Mouse (Mus musculus): Measurements from ENCODE around the gene Mplkip. TPM values are rescaled to one million over a fixed set of nuclear protein-coding genes. Genes with fewer than 3 reads are reported as not detected.
A peak's percentile ranks its signal among the peaks of the same experiment; 100 is the strongest.

Mplkip gene
- polyA plus RNA-seq (2016; fragmentation: Nextera tagmentation; extraction: Ambion mirVana): 52.7 and 54.3 TPM in 2 replicates

DNA sequence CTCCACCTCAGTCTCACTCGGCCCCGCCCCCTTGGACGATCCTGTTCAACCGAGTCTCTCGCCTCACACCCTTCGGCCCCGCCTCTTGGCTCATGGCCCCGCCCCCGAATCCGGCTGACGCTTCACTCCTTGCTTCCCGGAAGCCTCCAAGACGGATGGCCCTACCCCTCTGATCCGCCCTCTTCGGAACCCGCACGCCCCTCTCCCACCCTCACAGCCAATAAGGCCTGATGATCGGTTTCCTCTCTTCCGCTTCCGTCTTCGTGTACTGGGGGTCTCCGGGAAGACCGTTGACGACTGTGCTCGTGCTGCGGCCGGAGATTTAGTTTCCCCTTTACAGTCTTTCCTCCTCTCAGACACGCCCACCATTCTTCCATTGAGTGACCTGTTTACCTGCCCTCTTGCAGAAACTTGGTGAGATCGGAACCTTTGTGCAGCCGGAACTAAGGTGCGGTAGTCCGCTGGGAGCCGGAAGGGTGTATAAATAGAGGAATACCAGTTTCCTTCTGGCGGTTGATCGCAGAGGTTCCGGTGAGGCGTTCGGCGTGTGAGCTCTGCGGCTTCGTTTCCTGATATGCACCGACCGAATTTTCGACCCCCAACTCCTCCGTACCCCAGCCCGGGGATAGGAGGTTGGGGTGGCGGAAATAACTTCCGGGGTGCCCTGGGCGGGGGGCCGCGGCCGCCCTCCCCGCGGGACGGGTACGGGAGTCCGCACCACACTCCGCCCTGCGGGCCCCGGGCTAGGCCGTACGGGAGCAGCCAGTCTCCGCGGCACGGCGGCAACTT is at the start of gene Mplkip, which contains the start of gene Sugct:
TSS of gene Mplkip (plus strand) at position 282 of the 789 bp plus-strand sequence.
TSS of gene Sugct (minus strand) at position 643 of the 789 bp plus-strand sequence.
- Histone ChIP-seq H3K9me3 (replicated peaks) (no peaks in the 10 kb centered on the region), H3K4me3 (peak within 1 kb of the TSS; percentile 80), H3K4me1 (0 out of 2 replicates have a peak, but pooled peaks cover 5% of the 10 kb centered on the region), H3K27me3 (ENCODE audit: low read depth, poor library complexity, severe bottlenecking) (no peaks in the 10 kb centered on the region), H3K36me3 (peaks cover 6% of the 10 kb centered on the region), H3K27ac (peak within 1 kb of the TSS; percentile 92)
- WGBS: under 1% methylated on average over 66 of the region's 66 CpGs
- peak; percentile 100 for DNase-seq (ENCODE audit: low spot score)

DNA sequence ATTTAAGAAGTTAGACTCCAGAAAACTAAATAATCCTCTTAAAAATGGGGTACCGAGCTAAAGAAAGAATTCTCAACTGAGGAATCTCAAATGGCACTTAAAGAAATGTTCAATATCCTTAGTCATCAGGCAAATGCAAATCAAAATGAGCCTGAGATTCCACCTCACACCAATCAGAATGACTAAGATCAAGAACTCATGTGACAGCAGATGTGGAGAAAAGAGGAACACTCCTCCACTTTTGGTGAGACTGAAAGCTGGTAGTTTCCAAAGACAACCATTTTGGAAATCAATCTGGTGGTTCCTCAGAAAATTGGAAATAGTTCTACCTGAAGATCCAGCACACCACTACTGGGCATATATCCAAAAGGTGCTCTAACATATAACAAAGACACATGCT is 27.6 kb upstream of the Mplkip start:
- H3K9me3 ChIP-seq (replicated peaks): no peaks in the 10 kb centered on the region
- no peak overlapping the region for H3K4me3 ChIP-seq
- DNase-seq (ENCODE audit: low spot score): no peak
- no peak overlapping the region for H3K27ac ChIP-seq
- H3K4me1 ChIP-seq: no peaks in the 10 kb centered on the region
- 90% methylated on average over 1 of the region's 1 CpGs for WGBS
- H3K36me3 ChIP-seq: no peaks in the 10 kb centered on the region
- no peaks in the 10 kb centered on the region for H3K27me3 ChIP-seq (ENCODE audit: low read depth, poor library complexity, severe bottlenecking)

DNA sequence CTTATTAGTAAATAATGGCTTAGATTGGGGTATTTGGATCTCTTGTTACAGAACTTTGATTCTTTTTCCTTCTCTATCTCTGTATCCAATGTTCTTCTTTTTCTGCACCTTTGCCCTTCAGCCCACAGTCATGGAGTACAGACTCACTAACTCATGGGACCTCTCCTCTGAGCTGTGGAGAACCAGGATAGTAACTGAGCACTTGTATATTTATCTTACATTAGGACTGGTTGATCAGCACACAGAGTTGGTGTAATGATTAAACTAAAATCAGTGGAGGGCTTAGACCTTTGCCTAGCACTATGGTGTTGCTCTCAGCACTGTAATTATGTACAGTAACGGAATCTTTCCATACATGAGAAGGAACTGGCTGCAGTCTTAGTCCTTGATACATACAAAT is 23.9 kb upstream of the Mplkip start:
- Histone ChIP-seq H3K36me3 (no peaks in the 10 kb centered on the region), H3K4me3 (no peak overlapping the region), H3K9me3 (replicated peaks) (no peaks in the 10 kb centered on the region), H3K27me3 (ENCODE audit: low read depth, poor library complexity, severe bottlenecking) (no peaks in the 10 kb centered on the region), H3K27ac (no peak overlapping the region), H3K4me1 (no peaks in the 10 kb centered on the region)
- WGBS: 89% methylated on average over 1 of the region's 1 CpGs
- DNase-seq (ENCODE audit: low spot score): no peak

DNA sequence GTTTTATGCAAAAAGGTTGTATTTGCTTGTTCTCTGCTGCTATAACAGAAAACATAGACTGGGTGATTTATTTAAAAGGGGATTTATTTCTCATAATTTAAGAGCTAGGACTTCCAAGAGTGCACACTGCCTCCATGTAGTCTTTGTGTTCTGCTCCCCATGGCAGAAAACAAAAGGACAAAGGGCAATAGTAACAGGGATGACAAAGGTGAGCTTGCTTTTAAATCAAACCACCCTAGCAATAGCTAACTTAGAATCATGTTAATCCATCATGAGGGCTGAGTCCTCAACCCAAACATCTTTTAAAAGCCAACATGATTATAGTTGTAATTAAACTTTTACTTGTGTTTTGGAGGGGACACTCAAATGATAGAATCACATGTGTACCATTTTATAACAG is 5.5 kb upstream of the Mplkip start:
- no peak overlapping the region for H3K4me3 ChIP-seq
- H3K36me3 ChIP-seq: no peaks in the 10 kb centered on the region
- H3K9me3 ChIP-seq (replicated peaks): no peaks in the 10 kb centered on the region
- H3K27ac ChIP-seq: no peak overlapping the region
- no peak for DNase-seq (ENCODE audit: low spot score)
- H3K4me1 ChIP-seq: no peaks in the 10 kb centered on the region
- no peaks in the 10 kb centered on the region for H3K27me3 ChIP-seq (ENCODE audit: low read depth, poor library complexity, severe bottlenecking)

DNA sequence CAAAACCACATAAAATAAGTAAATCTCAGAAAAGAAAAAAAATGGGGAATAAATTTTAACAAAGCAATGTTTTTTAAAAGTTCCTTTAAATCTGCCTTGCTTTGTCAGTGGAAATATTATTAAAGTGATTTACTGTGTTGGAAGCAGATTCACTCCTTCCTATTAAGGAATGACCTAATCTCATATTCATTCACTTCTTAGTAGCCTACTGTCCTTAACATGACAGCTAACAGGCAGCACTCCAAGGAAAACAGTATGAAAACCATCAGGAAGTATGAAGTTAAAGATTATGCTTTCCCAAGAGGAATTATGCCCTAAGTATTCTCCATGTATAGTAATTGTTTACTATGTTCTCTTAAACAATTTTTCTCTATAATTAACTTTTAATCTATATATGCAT is 4.3 kb upstream of the Mplkip start:
- Histone ChIP-seq H3K36me3 (no peaks in the 10 kb centered on the region), H3K9me3 (replicated peaks) (no peaks in the 10 kb centered on the region), H3K27ac (no peak overlapping the region), H3K4me1 (no peaks in the 10 kb centered on the region), H3K27me3 (ENCODE audit: low read depth, poor library complexity, severe bottlenecking) (no peaks in the 10 kb centered on the region), H3K4me3 (no peak overlapping the region)
- no peak for DNase-seq (ENCODE audit: low spot score)

DNA sequence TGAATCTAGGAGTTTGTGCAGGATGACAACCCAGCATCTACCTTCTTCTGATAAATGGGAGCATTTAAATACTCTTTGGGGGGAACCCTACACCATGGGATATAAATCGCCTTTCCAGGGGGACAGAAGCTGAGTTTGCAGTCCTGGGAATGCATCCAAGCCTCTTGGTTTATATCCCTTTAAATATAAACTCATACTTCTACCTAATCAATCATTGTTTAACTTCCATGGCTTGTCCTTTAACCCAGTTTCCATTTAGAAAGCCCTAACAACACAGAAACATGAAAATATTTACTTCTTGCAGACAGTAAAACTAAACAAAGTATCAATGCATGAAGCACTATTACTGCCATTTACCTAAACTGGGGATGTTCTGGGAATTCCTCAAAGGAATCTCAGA is 3.6 kb upstream of the Mplkip start:
- 81% methylated on average over 1 of the region's 1 CpGs for WGBS
- 0 out of 2 replicates have a peak, but pooled peaks cover 5% of the 10 kb centered on the region for H3K4me1 ChIP-seq
- no peak overlapping the region for H3K27ac ChIP-seq
- no peak for DNase-seq (ENCODE audit: low spot score)
- no peaks in the 10 kb centered on the region for H3K36me3 ChIP-seq
- no peak overlapping the region for H3K4me3 ChIP-seq
- H3K9me3 ChIP-seq (replicated peaks): no peaks in the 10 kb centered on the region
- H3K27me3 ChIP-seq (ENCODE audit: low read depth, poor library complexity, severe bottlenecking): no peaks in the 10 kb centered on the region

DNA sequence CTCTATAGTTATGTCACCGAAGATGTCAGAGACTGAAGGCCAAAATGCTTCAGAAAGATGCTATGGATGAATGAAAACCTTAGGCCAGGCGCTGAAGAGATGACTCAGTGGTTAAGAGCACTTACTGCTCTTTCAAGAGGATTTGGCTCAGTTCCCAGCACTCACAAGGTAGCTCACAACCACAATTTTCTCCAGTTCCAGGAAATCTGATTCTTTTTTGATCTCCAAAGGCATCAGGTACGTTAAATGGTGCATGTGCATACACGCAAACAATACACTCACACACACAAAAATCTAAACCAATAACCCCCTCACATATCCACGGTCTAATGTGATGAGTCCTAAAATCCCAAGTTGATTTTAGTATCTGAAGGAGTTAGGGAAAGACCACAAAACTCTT is 1.2 kb upstream of the Mplkip start:
- WGBS: 79% methylated on average over 5 of the region's 5 CpGs
- no peaks in the 10 kb centered on the region for H3K9me3 ChIP-seq (replicated peaks)
- no peaks in the 10 kb centered on the region for H3K27me3 ChIP-seq (ENCODE audit: low read depth, poor library complexity, severe bottlenecking)
- peak overlapping the region; percentile 80 for H3K4me3 ChIP-seq
- 0 out of 2 replicates have a peak, but pooled peaks cover 5% of the 10 kb centered on the region for H3K4me1 ChIP-seq
- peaks cover 6% of the 10 kb centered on the region for H3K36me3 ChIP-seq
- DNase-seq (ENCODE audit: low spot score): no peak
- H3K27ac ChIP-seq: no peak overlapping the region

DNA sequence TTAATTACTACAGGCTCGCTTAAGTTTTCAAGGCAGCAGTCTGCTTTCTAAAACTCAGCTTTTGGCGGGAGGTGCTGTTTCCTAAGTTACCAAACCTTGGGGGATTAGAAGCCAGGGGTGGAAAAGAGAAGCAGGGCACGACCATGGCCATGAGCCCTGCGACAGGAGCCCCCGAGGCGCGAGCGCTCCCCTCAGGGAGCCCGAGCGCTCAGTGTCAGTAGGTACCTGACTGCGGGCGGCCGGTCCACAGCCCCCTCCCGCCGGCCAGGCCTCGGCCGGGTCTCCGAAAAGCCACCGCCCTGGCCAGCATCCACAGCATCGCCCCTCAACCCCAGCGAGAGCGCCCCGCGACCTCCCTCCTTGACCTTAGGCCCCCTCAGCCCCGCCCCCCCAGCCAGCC is 578 bp upstream of the Mplkip start:
- Histone ChIP-seq H3K36me3 (peaks cover 6% of the 10 kb centered on the region), H3K27ac (peak overlapping the region; percentile 92), H3K4me1 (0 out of 2 replicates have a peak, but pooled peaks cover 5% of the 10 kb centered on the region), H3K4me3 (peak overlapping the region; percentile 80), H3K27me3 (ENCODE audit: low read depth, poor library complexity, severe bottlenecking) (no peaks in the 10 kb centered on the region), H3K9me3 (replicated peaks) (no peaks in the 10 kb centered on the region)
- no peak for DNase-seq (ENCODE audit: low spot score)
- 1% methylated on average over 23 of the region's 25 CpGs for WGBS

DNA sequence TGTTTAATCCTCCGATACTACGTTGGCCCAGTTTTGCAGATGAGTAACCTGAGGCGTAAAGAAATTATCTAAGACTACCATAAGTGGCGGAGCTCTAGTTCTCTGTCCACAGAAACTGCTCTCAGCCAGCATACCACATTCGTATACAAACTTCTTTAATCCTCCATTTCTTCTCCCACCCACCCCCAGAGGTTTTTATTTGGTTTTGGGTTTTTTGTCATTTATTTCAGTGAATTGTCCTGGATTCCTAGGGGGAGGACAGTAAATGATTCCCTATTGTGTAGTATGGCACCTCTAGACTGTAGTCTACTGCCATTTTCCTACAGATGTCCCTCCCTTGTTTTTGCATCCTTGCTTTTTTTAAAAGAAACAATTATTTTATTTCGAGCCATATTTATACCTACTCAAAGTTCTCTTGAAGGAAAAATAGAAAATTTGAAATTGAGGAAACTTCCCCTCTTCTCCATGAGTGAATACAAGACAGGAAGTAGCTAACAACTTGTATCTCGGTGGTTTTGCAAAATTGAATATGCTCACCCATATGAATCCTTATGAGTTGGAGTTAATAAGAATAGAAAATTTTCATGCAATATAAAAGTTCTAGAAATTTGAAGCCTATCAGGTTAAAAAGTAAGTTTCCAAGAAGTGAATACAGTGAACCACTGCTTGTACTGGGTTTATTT is 1.0 kb downstream of the Mplkip start:
- DNase-seq (ENCODE audit: low spot score): no peak
- 19% methylated on average over 7 of the region's 7 CpGs for WGBS
- peak overlapping the region; percentile 92 for H3K27ac ChIP-seq

DNA sequence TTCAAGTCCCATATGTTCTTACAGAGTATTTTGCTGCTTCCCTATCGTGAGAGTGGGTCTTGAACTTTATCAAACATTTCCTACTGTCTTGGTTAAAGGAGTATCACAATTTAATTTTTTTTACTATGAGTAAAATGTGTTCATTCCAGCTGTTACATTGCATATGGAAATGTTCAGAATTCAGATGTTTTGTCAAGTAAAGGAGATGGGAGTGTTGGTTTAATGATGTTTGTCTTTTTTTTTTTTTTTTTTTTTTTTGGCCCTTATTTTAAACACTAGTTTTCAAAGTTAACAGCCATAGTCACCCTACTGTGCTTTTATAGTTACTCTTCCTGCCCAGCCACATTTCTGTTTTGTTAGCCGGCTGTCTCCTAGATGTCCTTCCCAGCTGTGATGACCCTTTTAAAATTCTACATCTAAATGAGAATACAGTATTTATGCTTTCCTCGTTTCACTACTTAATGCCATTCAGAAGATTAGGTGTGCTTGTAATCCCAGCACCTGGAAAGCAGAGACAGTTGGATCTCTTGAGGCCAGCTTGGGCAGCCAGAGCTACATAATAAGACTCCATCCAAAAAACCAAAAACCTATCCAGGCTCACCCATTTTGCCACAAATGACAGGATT is 5.2 kb downstream of the Mplkip start:
- Histone ChIP-seq H3K4me3 (no peak overlapping the region), H3K36me3 (peaks cover 19% of the 10 kb centered on the region), H3K27ac (no peak overlapping the region), H3K9me3 (replicated peaks) (no peaks in the 10 kb centered on the region), H3K27me3 (ENCODE audit: low read depth, poor library complexity, severe bottlenecking) (no peaks in the 10 kb centered on the region), H3K4me1 (0 out of 2 replicates have a peak, but pooled peaks cover 5% of the 10 kb centered on the region)
- no peak for DNase-seq (ENCODE audit: low spot score)
- 93% methylated on average over 3 of the region's 3 CpGs for WGBS

More for the DNA sequence above, 1.0 kb downstream of the Mplkip start:
- Histone ChIP-seq H3K36me3 (peaks cover 10% of the 10 kb centered on the region), H3K27me3 (ENCODE audit: low read depth, poor library complexity, severe bottlenecking) (no peaks in the 10 kb centered on the region), H3K4me3 (peak overlapping the region; percentile 80), H3K9me3 (replicated peaks) (no peaks in the 10 kb centered on the region), H3K4me1 (0 out of 2 replicates have a peak, but pooled peaks cover 5% of the 10 kb centered on the region)

DNA sequence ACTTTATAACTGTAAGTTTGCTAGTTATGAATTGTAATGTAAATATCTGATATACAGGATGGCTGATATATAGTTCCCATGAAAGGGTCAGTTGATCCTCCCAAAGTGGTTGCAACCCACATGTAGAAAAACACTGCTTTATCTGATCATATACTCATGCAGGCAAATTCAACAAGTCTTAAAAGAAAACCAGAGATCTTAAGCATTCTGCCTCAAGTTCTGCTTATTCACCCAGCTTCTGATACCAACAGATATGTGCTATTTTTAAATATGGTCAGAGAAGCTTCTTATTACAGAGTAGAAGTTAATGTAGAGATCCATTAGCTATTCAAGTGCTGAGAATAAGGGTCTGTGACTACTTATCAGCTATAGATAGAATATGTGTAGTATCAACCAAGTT is 6.3 kb downstream of the Mplkip start:
- H3K27ac ChIP-seq: no peak overlapping the region
- no peak for DNase-seq (ENCODE audit: low spot score)

DNA sequence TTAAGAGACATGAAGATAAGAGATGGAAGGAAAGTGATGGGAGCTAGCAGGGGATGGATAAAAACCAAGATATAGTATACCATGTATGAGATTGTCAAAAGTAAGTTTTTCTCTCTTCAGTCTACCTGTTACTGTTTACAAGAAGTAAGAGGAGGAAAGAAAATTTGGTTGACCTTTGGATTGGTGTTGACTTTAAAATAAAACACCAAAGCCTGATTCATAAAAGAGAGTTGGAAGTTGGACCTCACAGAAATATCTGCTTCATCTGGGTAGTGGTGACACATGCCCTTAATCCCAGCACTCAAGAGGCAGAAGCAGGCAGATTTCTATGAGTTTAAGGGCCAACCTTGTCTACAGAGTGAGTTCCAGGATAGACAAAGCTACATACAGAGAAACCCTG is 7.3 kb downstream of the Mplkip start:
- no peaks in the 10 kb centered on the region for H3K27me3 ChIP-seq (ENCODE audit: low read depth, poor library complexity, severe bottlenecking)
- no peak for DNase-seq (ENCODE audit: low spot score)
- H3K4me1 ChIP-seq: no peaks in the 10 kb centered on the region
- no peaks in the 10 kb centered on the region for H3K9me3 ChIP-seq (replicated peaks)
- peaks cover 18% of the 10 kb centered on the region for H3K36me3 ChIP-seq
- no peak overlapping the region for H3K4me3 ChIP-seq
- no peak overlapping the region for H3K27ac ChIP-seq

More for the DNA sequence above, 6.3 kb downstream of the Mplkip start:
- H3K4me1 ChIP-seq: 0 out of 2 replicates have a peak, but pooled peaks cover 1% of the 10 kb centered on the region
- H3K9me3 ChIP-seq (replicated peaks): no peaks in the 10 kb centered on the region
- H3K4me3 ChIP-seq: no peak overlapping the region
- no peaks in the 10 kb centered on the region for H3K27me3 ChIP-seq (ENCODE audit: low read depth, poor library complexity, severe bottlenecking)
- H3K36me3 ChIP-seq: peaks cover 19% of the 10 kb centered on the region

All from limb, embryonic 10.5 days (tissue).